Mouse (Mus musculus): ENCODE data around the gene Ap3d1. TPM values are rescaled to one million over a fixed set of nuclear protein-coding genes. Genes with fewer than 3 reads are reported as not detected.
A peak's percentile ranks its signal among the peaks of the same experiment; 100 is the strongest.

The Ap3d1 gene
- polyA plus RNA-seq, 1 experiment from 2014 or later, result 45.7 TPM

DNA sequence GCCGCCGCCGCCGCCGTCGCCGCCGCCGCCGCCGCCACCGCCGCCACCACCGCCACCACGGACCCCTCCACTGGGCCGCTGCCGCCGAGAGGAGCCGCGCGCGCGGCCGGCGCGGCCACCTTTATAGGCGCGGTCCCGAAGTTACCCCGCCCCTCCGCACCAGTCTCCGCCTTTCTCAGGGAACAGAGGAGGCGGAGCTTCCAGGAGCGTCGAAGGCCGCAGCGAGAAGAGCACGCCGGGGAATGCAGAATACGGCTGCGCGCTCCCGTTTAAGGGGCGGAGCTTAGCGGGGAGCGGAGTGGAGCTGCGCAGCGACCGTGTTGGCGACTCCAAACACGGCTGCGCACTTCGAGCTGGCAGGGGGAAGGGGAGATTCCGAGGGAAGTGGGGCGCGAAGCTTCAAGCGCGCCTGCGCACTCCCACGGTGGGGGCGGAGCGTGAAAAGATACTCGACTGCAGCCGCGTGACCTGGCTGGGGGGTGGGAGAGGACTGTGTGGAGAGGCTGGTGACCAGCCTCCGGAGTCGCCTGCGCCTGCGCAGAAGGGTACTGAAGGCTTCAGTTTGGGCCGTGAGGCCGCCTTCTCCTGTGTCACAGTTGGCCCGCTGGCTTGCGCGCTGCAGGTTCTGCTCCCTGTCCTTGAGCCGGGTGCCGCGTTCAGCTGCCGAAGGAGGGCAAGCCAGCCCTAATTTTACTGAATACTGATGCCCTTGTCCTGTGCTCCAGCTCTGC lies 65.7 kb downstream of the Ap3d1 start:
- Histone ChIP-seq H3K27me3 (ENCODE audit: control insufficient read depth, insufficient read depth, low read length) (no peaks in the 10 kb centered on the region), H3K9ac (ENCODE audit: low read length) (peak overlapping the region; percentile 98), H3K36me3 (ENCODE audit: control insufficient read depth, insufficient read depth) (peaks cover 4% of the 10 kb centered on the region), H3K9me3 (replicated peaks; ENCODE audit: control insufficient read depth, low read length) (no peaks in the 10 kb centered on the region), H3K4me2 (ENCODE audit: low read depth, low read length) (peak overlapping the region; percentile 91), H3K4me3 (ENCODE audit: low read length) (peak overlapping the region; percentile 95), H3K27ac (ENCODE audit: low read length) (peak overlapping the region; percentile 100), H3K4me1 (ENCODE audit: control insufficient read depth, insufficient read depth, low read length) (peaks cover 64% of the 10 kb centered on the region)
- under 1% methylated on average over 69 of the region's 78 CpGs for WGBS
- peak; percentile 86 for ATAC-seq (replicated peaks; ENCODE audit: extremely low read depth, insufficient read depth, low FRiP score)

DNA sequence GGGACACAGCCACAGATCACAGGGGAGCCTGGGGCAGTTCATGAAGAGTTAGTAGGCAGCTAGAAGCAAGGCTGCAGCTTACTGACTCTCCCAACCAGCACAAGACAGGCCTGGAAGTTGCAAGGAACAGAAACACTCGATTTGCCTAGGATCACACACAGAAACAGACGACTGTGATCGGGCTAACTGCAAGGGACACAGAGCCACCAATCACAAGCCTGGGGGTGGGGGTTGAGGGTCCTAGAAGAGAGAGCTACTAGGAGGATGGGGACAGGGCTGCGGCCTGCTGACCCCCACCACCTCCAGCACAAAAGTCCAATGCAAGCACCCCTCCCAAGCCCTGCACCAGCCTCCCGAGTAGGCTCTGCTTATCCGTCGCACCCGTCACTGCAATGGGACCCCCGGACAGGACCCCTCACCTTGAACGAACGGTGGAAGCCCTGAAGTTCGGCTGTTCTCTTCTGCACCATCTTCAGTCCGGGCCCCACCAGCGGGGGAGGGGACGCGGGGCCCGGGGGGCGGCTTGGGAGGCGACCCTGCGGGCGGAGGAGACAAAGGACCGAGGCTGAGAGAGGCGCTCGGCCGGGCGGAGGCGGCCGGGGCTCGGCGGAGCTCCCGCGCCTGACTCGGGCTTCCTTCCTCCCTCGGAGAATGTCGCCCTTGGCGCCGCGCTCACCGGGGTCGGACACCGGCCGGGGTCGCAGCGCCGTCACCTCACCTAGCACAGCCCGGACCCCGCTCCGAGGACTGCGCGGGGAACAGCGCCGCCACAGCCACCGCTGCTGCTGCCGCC lies 66.5 kb downstream of the Ap3d1 start:
- peaks cover 9% of the 10 kb centered on the region for H3K36me3 ChIP-seq (ENCODE audit: control insufficient read depth, insufficient read depth)
- peaks cover 65% of the 10 kb centered on the region for H3K4me1 ChIP-seq (ENCODE audit: control insufficient read depth, insufficient read depth, low read length)
- peak overlapping the region; percentile 98 for H3K9ac ChIP-seq (ENCODE audit: low read length)
- H3K4me3 ChIP-seq (ENCODE audit: low read length), result peak overlapping the region; percentile 95
- H3K4me2 ChIP-seq (ENCODE audit: low read depth, low read length), result peak overlapping the region; percentile 84
- under 1% methylated on average over 45 of the region's 54 CpGs for WGBS
- H3K9me3 ChIP-seq (replicated peaks; ENCODE audit: control insufficient read depth, low read length), result no peaks in the 10 kb centered on the region
- H3K27me3 ChIP-seq (ENCODE audit: control insufficient read depth, insufficient read depth, low read length), result no peaks in the 10 kb centered on the region
- H3K27ac ChIP-seq (ENCODE audit: low read length), result peak overlapping the region; percentile 86
- ATAC-seq (replicated peaks; ENCODE audit: extremely low read depth, insufficient read depth, low FRiP score), result peak; percentile 0; the same call in 1 of the 2 replicates

- no peaks in the 10 kb centered on the region for H3K9me3 ChIP-seq (replicated peaks; ENCODE audit: control insufficient read depth, low read length)
- H3K9ac ChIP-seq (ENCODE audit: low read length), result peak overlapping the region; percentile 98
- H3K36me3 ChIP-seq (ENCODE audit: control insufficient read depth, insufficient read depth), result peaks cover 13% of the 10 kb centered on the region
- peak overlapping the region; percentile 95 for H3K4me3 ChIP-seq (ENCODE audit: low read length)
- ATAC-seq (replicated peaks; ENCODE audit: extremely low read depth, insufficient read depth, low FRiP score), result no peak
- peaks cover 68% of the 10 kb centered on the region for H3K4me1 ChIP-seq (ENCODE audit: control insufficient read depth, insufficient read depth, low read length)
- H3K4me2 ChIP-seq (ENCODE audit: low read depth, low read length), result peak overlapping the region; percentile 84
- WGBS, result 13% methylated on average over 6 of the region's 6 CpGs
- no peaks in the 10 kb centered on the region for H3K27me3 ChIP-seq (ENCODE audit: control insufficient read depth, insufficient read depth, low read length)
- H3K27ac ChIP-seq (ENCODE audit: low read length), result peak overlapping the region; percentile 86
Observed at GRCm38 (mm10) chr10:80674851-80675404, 67.1 kb downstream of the Ap3d1 start.

DNA sequence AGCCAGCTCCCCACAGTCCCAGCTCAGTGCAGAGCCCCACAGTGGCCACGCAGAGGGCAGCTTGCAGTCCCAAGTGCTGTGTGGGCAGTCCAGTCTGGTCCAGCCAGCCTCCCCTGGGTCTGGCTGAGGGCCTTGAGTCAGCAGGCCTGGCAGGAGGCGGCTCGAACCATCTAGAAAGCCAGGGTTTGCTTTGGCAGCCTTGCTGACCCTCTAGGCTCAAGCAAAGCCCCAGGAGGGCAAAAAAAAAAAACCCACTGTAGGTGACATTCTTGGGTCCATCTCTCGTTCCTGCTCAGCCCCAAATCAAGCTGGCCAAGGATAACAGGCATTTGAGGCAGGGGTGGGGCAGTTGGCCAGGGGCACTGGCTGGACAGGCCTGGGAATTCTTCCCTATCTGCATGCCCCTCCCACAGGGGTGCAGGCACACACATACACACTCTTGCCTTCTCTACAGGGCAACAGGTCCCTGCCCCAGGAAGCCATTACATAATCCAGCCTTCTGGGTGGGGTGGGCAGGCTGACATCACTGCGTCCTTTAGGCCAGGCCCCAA lies 67.8 kb downstream of the Ap3d1 start:
- 42% methylated on average over 5 of the region's 5 CpGs for WGBS
- Histone ChIP-seq H3K36me3 (ENCODE audit: control insufficient read depth, insufficient read depth) (peaks cover 20% of the 10 kb centered on the region), H3K27ac (ENCODE audit: low read length) (peak overlapping the region; percentile 86), H3K9ac (ENCODE audit: low read length) (peak overlapping the region; percentile 98), H3K4me2 (ENCODE audit: low read depth, low read length) (peak overlapping the region; percentile 84), H3K4me1 (ENCODE audit: control insufficient read depth, insufficient read depth, low read length) (peaks cover 64% of the 10 kb centered on the region), H3K27me3 (ENCODE audit: control insufficient read depth, insufficient read depth, low read length) (no peaks in the 10 kb centered on the region), H3K4me3 (ENCODE audit: low read length) (peak overlapping the region; percentile 95), H3K9me3 (replicated peaks; ENCODE audit: control insufficient read depth, low read length) (no peaks in the 10 kb centered on the region)
- no peak for ATAC-seq (replicated peaks; ENCODE audit: extremely low read depth, insufficient read depth, low FRiP score)

DNA sequence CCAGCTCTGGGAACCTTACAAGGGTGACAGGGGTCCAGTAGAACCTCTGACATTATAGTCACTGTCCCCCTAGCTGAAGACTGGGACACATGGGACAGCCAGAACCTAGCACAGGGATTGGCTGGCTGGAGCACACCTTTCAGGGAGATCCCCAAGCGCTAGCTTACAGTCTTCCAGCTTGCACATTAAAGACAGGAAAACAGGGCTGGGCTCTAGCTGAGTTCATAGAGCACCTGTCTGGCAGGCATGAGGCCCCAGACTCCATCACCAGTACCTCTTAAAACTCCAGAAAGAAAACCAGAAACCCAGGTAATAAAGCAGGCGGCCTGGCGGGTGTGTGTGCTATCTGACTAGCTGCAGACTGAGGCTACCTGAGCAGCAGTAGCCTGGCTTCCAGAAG lies 68.4 kb downstream of the Ap3d1 start:
- WGBS, result 86% methylated on average over 3 of the region's 3 CpGs
- peak overlapping the region; percentile 86; the same call in 1 of the 2 replicates for H3K27ac ChIP-seq (ENCODE audit: low read length)

GRCm38 (mm10) chr10:80671936-80672690 lies 70.0 kb downstream of the Ap3d1 start:
- H3K27me3 ChIP-seq (ENCODE audit: control insufficient read depth, insufficient read depth, low read length), result no peaks in the 10 kb centered on the region
- no peak overlapping the region for H3K27ac ChIP-seq (ENCODE audit: low read length)
- H3K36me3 ChIP-seq (ENCODE audit: control insufficient read depth, insufficient read depth), result peaks cover 41% of the 10 kb centered on the region
- H3K4me3 ChIP-seq (ENCODE audit: low read length), result no peak overlapping the region
- no peak overlapping the region for H3K4me2 ChIP-seq (ENCODE audit: low read depth, low read length)
- H3K9ac ChIP-seq (ENCODE audit: low read length), result no peak overlapping the region; the same call in 1 of the 2 replicates
- 81% methylated on average over 11 of the region's 11 CpGs for WGBS
- peaks cover 45% of the 10 kb centered on the region for H3K4me1 ChIP-seq (ENCODE audit: control insufficient read depth, insufficient read depth, low read length)
- no peaks in the 10 kb centered on the region for H3K9me3 ChIP-seq (replicated peaks; ENCODE audit: control insufficient read depth, low read length)
- ATAC-seq (replicated peaks; ENCODE audit: extremely low read depth, insufficient read depth, low FRiP score), result no peak

More for the DNA sequence above, 68.4 kb downstream of the Ap3d1 start:
- Histone ChIP-seq H3K27me3 (ENCODE audit: control insufficient read depth, insufficient read depth, low read length) (no peaks in the 10 kb centered on the region), H3K9me3 (replicated peaks; ENCODE audit: control insufficient read depth, low read length) (no peaks in the 10 kb centered on the region), H3K4me1 (ENCODE audit: control insufficient read depth, insufficient read depth, low read length) (peaks cover 59% of the 10 kb centered on the region), H3K36me3 (ENCODE audit: control insufficient read depth, insufficient read depth) (peaks cover 25% of the 10 kb centered on the region), H3K9ac (ENCODE audit: low read length) (peak overlapping the region; percentile 98), H3K4me2 (ENCODE audit: low read depth, low read length) (peak overlapping the region; percentile 84), H3K4me3 (ENCODE audit: low read length) (peak overlapping the region; percentile 95; the same call in 1 of the 2 replicates)
- ATAC-seq (replicated peaks; ENCODE audit: extremely low read depth, insufficient read depth, low FRiP score), result no peak

- whole genome bisulfite sequencing, result 90% methylated on average over 4 of the region's 4 CpGs
- no peak for ATAC-seq (replicated peaks; ENCODE audit: extremely low read depth, insufficient read depth, low FRiP score)
Observed at GRCm38 (mm10) chr10:80671251-80671650, 70.8 kb downstream of the Ap3d1 start.

GRCm38 (mm10) chr10:80670531-80670930 lies 71.5 kb downstream of the Ap3d1 start:
- 88% methylated on average over 2 of the region's 2 CpGs for WGBS
- Histone ChIP-seq H3K4me1 (ENCODE audit: control insufficient read depth, insufficient read depth, low read length) (peaks cover 48% of the 10 kb centered on the region), H3K27me3 (ENCODE audit: control insufficient read depth, insufficient read depth, low read length) (no peaks in the 10 kb centered on the region), H3K4me2 (ENCODE audit: low read depth, low read length) (no peak overlapping the region), H3K9ac (ENCODE audit: low read length) (no peak overlapping the region; the same call in 1 of the 2 replicates), H3K36me3 (ENCODE audit: control insufficient read depth, insufficient read depth) (peaks cover 53% of the 10 kb centered on the region), H3K27ac (ENCODE audit: low read length) (no peak overlapping the region), H3K4me3 (ENCODE audit: low read length) (no peak overlapping the region), H3K9me3 (replicated peaks; ENCODE audit: control insufficient read depth, low read length) (no peaks in the 10 kb centered on the region)
- ATAC-seq (replicated peaks; ENCODE audit: extremely low read depth, insufficient read depth, low FRiP score), result no peak

More at GRCm38 (mm10) chr10:80671251-80671650, 70.8 kb downstream of the Ap3d1 start:
- Histone ChIP-seq H3K4me3 (ENCODE audit: low read length) (no peak overlapping the region), H3K4me2 (ENCODE audit: low read depth, low read length) (no peak overlapping the region), H3K9ac (ENCODE audit: low read length) (no peak overlapping the region), H3K4me1 (ENCODE audit: control insufficient read depth, insufficient read depth, low read length) (peaks cover 43% of the 10 kb centered on the region), H3K27me3 (ENCODE audit: control insufficient read depth, insufficient read depth, low read length) (no peaks in the 10 kb centered on the region), H3K36me3 (ENCODE audit: control insufficient read depth, insufficient read depth) (peaks cover 49% of the 10 kb centered on the region), H3K9me3 (replicated peaks; ENCODE audit: control insufficient read depth, low read length) (no peaks in the 10 kb centered on the region), H3K27ac (ENCODE audit: low read length) (no peak overlapping the region)

Data from heart, embryonic 16.5 days (tissue).